Mouse (Mus musculus): ENCODE results near the gene Fastkd3. TPM values are rescaled to one million over a fixed set of nuclear protein-coding genes. Genes with fewer than 3 reads are reported as not detected.

The Fastkd3 gene
- polyA plus RNA-seq, 1 experiment, result 0.02 TPM

DNA sequence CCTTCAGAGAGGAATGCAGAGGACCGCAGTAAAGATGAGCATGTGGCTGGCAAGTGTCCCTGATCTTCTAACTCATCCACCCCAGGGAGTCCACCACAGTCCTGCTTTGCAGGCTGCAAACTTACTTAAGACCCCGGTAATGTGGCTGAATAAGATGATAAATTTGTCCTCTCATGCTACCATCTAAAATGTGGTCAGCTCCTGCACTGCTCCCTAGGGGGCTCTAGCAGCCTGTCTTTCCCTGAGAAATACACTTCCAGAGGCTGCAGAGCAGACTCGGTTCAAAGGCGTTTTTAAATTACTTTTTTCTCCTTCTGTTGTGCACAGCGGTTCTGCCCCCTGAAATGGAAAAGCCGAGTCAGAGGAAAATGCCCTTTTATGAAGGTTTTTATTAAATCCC lies 19.1 kb downstream of the Fastkd3 start:
- Histone ChIP-seq H3K4me1 (ENCODE audit: control insufficient read depth) (peaks cover 19% of the 10 kb centered on the region), H3K36me3 (ENCODE audit: control insufficient read depth) (no peaks in the 10 kb centered on the region), H3K9me3 (ENCODE audit: control insufficient read depth, low read length) (no peaks in the 10 kb centered on the region), H3K27me3 (ENCODE audit: control insufficient read depth) (peaks cover 4% of the 10 kb centered on the region; the same call in 1 of the 2 replicates), H3K4me3 (replicated peaks) (no peak overlapping the region)
- TF ChIP-seq TAL1 (IDR thresholded peaks at IDR 0.05; ENCODE audit: low read length) (no peak), GATA1 (IDR thresholded peaks at IDR 0.05; ENCODE audit: low read length) (no peak)

DNA sequence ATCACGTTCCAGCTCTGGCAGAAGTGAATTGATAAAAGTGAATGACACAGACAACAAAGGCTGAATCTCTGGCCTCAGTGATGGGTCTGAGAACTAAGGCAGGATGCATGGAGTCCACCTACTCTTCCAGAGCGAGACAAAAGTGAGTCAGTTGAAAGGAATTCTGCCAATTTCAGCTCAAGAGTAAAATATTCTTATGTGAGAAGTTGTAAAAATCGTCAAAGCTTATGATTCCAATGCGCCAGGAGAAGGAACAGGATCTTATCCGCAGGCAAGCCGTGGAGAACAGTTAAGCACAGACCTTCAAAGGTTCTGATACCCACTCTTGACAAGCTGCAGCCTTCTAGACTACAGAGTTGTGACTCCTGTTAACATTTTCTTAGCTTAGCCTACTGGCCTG lies 21.1 kb downstream of the Fastkd3 start:
- no peak overlapping the region for H3K4me3 ChIP-seq (replicated peaks)
- peaks cover 9% of the 10 kb centered on the region for H3K4me1 ChIP-seq (ENCODE audit: control insufficient read depth)
- no peak for TF ChIP-seq TAL1 (IDR thresholded peaks at IDR 0.05; ENCODE audit: low read length)
- no peak for TF ChIP-seq GATA1 (IDR thresholded peaks at IDR 0.05; ENCODE audit: low read length)
- H3K36me3 ChIP-seq (ENCODE audit: control insufficient read depth), result no peaks in the 10 kb centered on the region
- H3K27me3 ChIP-seq (ENCODE audit: control insufficient read depth), result no peaks in the 10 kb centered on the region
- no peaks in the 10 kb centered on the region for H3K9me3 ChIP-seq (ENCODE audit: control insufficient read depth, low read length)

DNA sequence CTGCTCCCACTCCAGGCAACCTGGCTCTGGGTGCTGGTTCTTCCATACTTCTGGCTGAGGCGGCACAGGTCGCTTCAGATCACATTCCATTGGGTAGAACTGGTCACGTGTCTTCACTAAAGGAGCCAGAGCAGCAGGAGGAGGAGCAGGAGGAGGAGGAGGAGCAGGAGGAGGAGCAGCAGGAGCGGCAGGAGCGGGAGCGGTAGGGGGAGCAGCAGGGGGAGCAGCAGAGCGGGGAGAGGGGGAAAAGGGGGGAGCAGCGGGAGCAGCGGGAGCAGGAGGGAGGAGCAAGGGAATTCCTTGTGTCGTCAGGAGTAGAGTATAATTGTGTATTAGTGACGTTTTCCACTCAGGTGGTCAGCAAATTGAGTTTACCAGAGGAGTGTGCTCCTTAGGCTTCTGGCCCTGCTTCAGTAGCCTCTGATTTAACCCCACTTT lies 23.7 kb downstream of the Fastkd3 start:
- H3K36me3 ChIP-seq (ENCODE audit: control insufficient read depth), result no peaks in the 10 kb centered on the region
- no peak overlapping the region for H3K4me3 ChIP-seq (replicated peaks)
- no peaks in the 10 kb centered on the region for H3K9me3 ChIP-seq (ENCODE audit: control insufficient read depth, low read length)
- no peak for TF ChIP-seq GATA1 (IDR thresholded peaks at IDR 0.05; ENCODE audit: low read length)
- TF ChIP-seq TAL1 (IDR thresholded peaks at IDR 0.05; ENCODE audit: low read length), result no peak
- peaks cover 4% of the 10 kb centered on the region for H3K4me1 ChIP-seq (ENCODE audit: control insufficient read depth)
- H3K27me3 ChIP-seq (ENCODE audit: control insufficient read depth), result no peaks in the 10 kb centered on the region

DNA sequence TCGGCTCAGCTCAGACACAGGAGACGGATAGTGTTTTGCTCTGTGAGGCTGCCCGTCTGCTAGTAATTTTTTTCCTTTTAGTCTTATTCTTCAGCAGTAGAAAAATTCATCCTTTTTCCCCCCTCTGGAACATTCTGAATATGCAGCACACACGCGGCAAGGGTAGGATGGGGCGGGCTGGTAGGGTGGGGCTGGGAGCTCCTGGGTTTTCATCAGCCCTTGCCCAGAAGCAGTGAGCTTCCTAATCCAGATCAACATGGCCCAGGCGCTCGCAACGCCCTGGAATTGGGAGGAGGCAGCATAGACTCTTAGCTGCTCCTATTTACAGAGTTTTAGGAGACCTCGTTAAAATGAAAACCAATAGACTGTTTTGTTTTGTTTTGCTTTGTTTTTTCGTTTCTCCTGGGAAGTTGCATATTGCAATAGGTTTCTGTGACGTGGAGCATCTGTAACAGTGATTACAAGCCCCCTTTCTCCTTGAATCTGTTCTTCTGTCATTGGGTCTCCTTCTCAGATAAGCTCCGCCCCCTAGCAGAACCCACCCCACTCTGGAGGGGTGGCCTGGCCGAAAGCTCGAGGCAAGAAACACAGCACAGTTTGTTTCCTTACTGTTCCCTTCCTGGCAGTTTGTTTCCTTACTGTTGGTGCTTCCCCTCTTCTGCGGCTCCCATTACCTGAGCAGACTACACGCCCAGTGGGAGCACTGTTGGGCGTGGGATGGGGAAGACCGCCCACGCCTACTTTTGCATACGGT lies 25.8 kb downstream of the Fastkd3 start:
- Histone ChIP-seq H3K4me1 (ENCODE audit: control insufficient read depth) (peaks cover 4% of the 10 kb centered on the region), H3K4me3 (replicated peaks) (no peak overlapping the region)
- TF ChIP-seq GATA1 (IDR thresholded peaks at IDR 0.05; ENCODE audit: low read length) (no peak), TAL1 (IDR thresholded peaks at IDR 0.05; ENCODE audit: low read length) (no peak)

DNA sequence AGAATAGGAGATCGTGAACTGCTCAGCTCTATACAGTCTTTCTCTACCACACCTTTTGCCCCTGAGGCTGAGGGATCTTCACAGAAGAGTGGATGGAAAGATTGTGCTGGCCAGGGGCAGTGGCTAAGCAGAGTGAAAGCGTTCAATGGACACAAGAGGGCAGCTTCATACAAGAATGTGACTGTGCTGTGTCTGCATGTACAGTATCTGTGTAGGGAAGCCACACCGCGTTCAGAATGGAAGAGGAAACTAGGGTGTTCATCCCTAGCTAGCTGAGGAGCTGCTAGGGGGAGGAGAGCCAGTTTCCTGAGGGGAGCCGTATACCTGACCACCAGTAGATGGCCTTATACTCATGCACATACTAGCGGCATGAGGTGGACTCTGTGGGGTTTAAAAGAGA lies 40.8 kb downstream of the Fastkd3 start:
- Histone ChIP-seq H3K4me1 (ENCODE audit: control insufficient read depth) (no peaks in the 10 kb centered on the region), H3K4me3 (replicated peaks) (no peak overlapping the region), H3K36me3 (ENCODE audit: control insufficient read depth) (no peaks in the 10 kb centered on the region), H3K27me3 (ENCODE audit: control insufficient read depth) (no peaks in the 10 kb centered on the region), H3K9me3 (ENCODE audit: control insufficient read depth, low read length) (peaks cover 8% of the 10 kb centered on the region)
- TF ChIP-seq GATA1 (IDR thresholded peaks at IDR 0.05; ENCODE audit: low read length) (no peak), TAL1 (IDR thresholded peaks at IDR 0.05; ENCODE audit: low read length) (no peak)

More for the DNA sequence above, 25.8 kb downstream of the Fastkd3 start:
- no peaks in the 10 kb centered on the region for H3K9me3 ChIP-seq (ENCODE audit: control insufficient read depth, low read length)
- no peaks in the 10 kb centered on the region for H3K36me3 ChIP-seq (ENCODE audit: control insufficient read depth)
- H3K27me3 ChIP-seq (ENCODE audit: control insufficient read depth), result no peaks in the 10 kb centered on the region

DNA sequence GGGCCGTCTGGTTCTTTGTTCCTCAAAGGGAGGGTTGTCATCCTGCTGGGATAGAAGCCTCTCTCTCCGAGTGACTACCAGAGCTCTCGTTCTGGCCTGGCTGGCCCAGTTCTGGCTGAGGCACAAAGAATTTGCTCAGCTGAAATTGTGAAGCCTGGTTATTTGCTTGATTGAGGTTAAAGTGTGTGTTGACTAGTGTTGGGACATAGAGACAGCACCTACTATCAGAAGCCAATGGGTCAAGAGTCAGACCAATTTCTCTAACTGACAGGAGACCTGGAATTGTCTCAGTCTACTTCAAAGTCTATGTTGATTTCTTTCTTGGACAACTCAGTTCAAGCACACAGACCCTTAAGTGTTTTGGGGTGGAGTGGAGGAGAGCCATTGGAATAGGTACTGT lies 45.0 kb downstream of the Fastkd3 start:
- no peak for TF ChIP-seq GATA1 (IDR thresholded peaks at IDR 0.05; ENCODE audit: low read length)
- TF ChIP-seq TAL1 (IDR thresholded peaks at IDR 0.05; ENCODE audit: low read length), result no peak
- Histone ChIP-seq H3K36me3 (ENCODE audit: control insufficient read depth) (no peaks in the 10 kb centered on the region), H3K27me3 (ENCODE audit: control insufficient read depth) (no peaks in the 10 kb centered on the region), H3K4me1 (ENCODE audit: control insufficient read depth) (no peaks in the 10 kb centered on the region), H3K9me3 (ENCODE audit: control insufficient read depth, low read length) (peaks cover 35% of the 10 kb centered on the region), H3K4me3 (replicated peaks) (no peak overlapping the region)

Other genes with a start within 250 kb of the Fastkd3 start
- 0.82 and 1.0 TPM in 2 replicates for gene Mtrr, start 85 bp upstream of the Fastkd3 start, polyA plus RNA-seq (2012)
- gene 1700001L19Rik, start 15.2 kb downstream of the Fastkd3 start, polyA plus RNA-seq (2012), result not detected in 2 replicates